Mouse (Mus musculus): ENCODE results near the gene Syt15. TPM values are rescaled to one million over a fixed set of nuclear protein-coding genes. Genes with fewer than 3 reads are reported as not detected.

Syt15 gene
- polyA plus RNA-seq, 1 experiment from 2014 or later = 0.35 TPM

DNA sequence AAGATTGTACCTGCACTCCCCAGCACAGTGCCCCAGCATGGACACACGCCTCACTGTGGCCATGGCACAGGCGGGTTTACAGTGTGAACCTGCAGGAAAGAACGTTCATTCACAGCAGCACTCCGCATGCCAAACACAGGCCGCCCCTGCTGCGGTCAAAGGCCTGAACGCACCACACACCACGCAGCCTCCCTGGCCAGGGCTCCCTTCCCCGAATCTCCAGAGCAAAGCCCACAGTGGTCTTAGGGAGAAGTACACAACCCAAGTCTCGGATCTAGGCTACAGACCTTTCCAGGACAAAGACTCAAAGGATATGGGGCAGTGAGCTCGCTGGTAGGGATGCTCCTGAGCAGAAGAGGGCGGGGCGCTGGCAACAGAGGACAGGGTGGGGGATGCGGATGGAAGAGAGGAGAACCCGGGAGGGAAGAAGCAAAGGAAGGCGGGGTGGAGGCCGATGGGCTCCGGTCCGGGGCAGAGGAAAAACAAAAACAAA lies 18.6 kb upstream of the Syt15 start:
- WGBS = 2% methylated on average over 19 of the region's 19 CpGs

GRCm38 (mm10) chr14:34201231-34202035 lies 18.0 kb upstream of the Syt15 start, which contains the start of gene Gprin2:
Gene Gprin2, minus strand, starts transcription at chr14:34201653.
- WGBS = 1% methylated on average over 42 of the region's 52 CpGs
- Histone ChIP-seq H3K4me1 (replicated peaks; ENCODE audit: control insufficient read depth, insufficient read depth, low read length) (peaks cover 3% of the 10 kb centered on the region), H3K9me3 (ENCODE audit: control insufficient read depth, low read length) (no peaks in the 10 kb centered on the region), H3K9ac (ENCODE audit: low read length) (peak within 1 kb of the TSS; percentile 60), H3K36me3 (ENCODE audit: control insufficient read depth, insufficient read depth, low read length) (no peaks in the 10 kb centered on the region), H3K4me3 (ENCODE audit: low read depth, low read length) (peak within 1 kb of the TSS; percentile 73), H3K27me3 (ENCODE audit: control insufficient read depth, insufficient read depth, low read length) (no peaks in the 10 kb centered on the region), H3K4me2 (ENCODE audit: low read depth, low read length, severe bottlenecking) (peak within 1 kb of the TSS; percentile 93), H3K27ac (ENCODE audit: low read depth, low read length) (no peak within 1 kb of the TSS)
- ATAC-seq (replicated peaks; ENCODE audit: low FRiP score) = peak; percentile 80
- peak; percentile 73 for DNase-seq (ENCODE audit: low spot score)

More for the DNA sequence above, 18.6 kb upstream of the Syt15 start:
- Histone ChIP-seq H3K9me3 (ENCODE audit: control insufficient read depth, low read length) (no peaks in the 10 kb centered on the region), H3K9ac (ENCODE audit: low read length) (peak overlapping the region; percentile 60), H3K4me2 (ENCODE audit: low read depth, low read length, severe bottlenecking) (peak overlapping the region; percentile 93), H3K4me1 (replicated peaks; ENCODE audit: control insufficient read depth, insufficient read depth, low read length) (peaks cover 3% of the 10 kb centered on the region), H3K27ac (ENCODE audit: low read depth, low read length) (no peak overlapping the region), H3K4me3 (ENCODE audit: low read depth, low read length) (peak overlapping the region; percentile 73), H3K27me3 (ENCODE audit: control insufficient read depth, insufficient read depth, low read length) (no peaks in the 10 kb centered on the region), H3K36me3 (ENCODE audit: control insufficient read depth, insufficient read depth, low read length) (no peaks in the 10 kb centered on the region)
- DNase-seq (ENCODE audit: low spot score) (peak; percentile 67), ATAC-seq (replicated peaks; ENCODE audit: low FRiP score) (peak; percentile 77)

- Histone ChIP-seq H3K27ac (ENCODE audit: low read depth, low read length) (no peak overlapping the region), H3K36me3 (ENCODE audit: control insufficient read depth, insufficient read depth, low read length) (no peaks in the 10 kb centered on the region), H3K4me2 (ENCODE audit: low read depth, low read length, severe bottlenecking) (no peak overlapping the region), H3K4me3 (ENCODE audit: low read depth, low read length) (no peak overlapping the region), H3K27me3 (ENCODE audit: control insufficient read depth, insufficient read depth, low read length) (no peaks in the 10 kb centered on the region), H3K4me1 (replicated peaks; ENCODE audit: control insufficient read depth, insufficient read depth, low read length) (no peaks in the 10 kb centered on the region), H3K9ac (ENCODE audit: low read length) (no peak overlapping the region), H3K9me3 (ENCODE audit: control insufficient read depth, low read length) (no peaks in the 10 kb centered on the region)
- ATAC-seq (replicated peaks; ENCODE audit: low FRiP score) (no peak), DNase-seq (ENCODE audit: low spot score) (no peak)
- 82% methylated on average over 6 of the region's 6 CpGs for WGBS
These were observed 11.4 kb upstream of the Syt15 start for GRCm38 (mm10) chr14:34207996-34208395.

DNA sequence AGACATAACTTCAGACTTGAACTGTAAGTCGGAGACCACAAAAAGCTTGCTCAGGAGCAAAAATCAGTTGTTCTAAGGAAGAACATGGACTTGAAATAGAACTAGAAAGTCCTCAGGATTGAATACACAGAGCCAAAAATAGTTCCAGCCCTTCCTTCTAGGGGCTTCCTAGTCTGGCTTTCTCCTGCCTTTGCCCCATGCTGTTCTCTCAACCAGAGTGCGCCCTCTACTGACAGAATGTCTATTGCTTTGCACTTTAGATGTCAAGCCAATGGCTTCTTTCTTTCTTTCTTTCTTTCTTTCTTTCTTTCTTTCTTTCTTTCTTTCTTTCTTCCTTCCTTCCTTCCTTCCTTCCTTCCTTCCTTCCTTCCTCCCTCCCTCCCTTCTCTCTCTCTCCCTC lies 10.7 kb upstream of the Syt15 start:
- no peaks in the 10 kb centered on the region for H3K4me1 ChIP-seq (replicated peaks; ENCODE audit: control insufficient read depth, insufficient read depth, low read length)
- 43% methylated on average over 2 of the region's 2 CpGs for WGBS
- no peak overlapping the region for H3K27ac ChIP-seq (ENCODE audit: low read depth, low read length)
- no peaks in the 10 kb centered on the region for H3K36me3 ChIP-seq (ENCODE audit: control insufficient read depth, insufficient read depth, low read length)
- no peak overlapping the region for H3K9ac ChIP-seq (ENCODE audit: low read length)
- DNase-seq (ENCODE audit: low spot score) (no peak), ATAC-seq (replicated peaks; ENCODE audit: low FRiP score) (no peak)
- H3K9me3 ChIP-seq (ENCODE audit: control insufficient read depth, low read length) = no peaks in the 10 kb centered on the region
- H3K4me3 ChIP-seq (ENCODE audit: low read depth, low read length) = no peak overlapping the region
- no peak overlapping the region for H3K4me2 ChIP-seq (ENCODE audit: low read depth, low read length, severe bottlenecking)
- no peaks in the 10 kb centered on the region for H3K27me3 ChIP-seq (ENCODE audit: control insufficient read depth, insufficient read depth, low read length)

DNA sequence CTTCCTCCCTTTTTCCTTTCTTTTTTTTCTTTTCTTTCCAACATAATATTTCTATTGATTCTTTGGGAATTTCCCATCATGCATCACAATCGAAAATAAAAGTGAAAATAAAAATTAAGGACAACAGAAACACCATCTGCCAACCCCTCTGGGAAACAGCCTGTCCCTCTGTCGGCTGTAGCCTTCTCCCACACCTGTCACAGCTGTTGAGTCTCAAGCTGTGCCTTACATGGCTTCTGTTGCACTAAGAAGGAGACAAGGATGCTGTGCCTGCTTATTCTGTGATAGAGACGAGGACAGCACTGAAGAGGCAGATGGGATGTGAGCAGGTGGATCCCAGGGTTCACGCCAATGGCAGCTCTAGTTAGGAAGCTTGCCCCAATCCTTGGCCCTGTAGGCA lies 10.3 kb upstream of the Syt15 start:
- WGBS = 62% methylated on average over 4 of the region's 4 CpGs
- H3K9me3 ChIP-seq (ENCODE audit: control insufficient read depth, low read length) = no peaks in the 10 kb centered on the region
- no peak overlapping the region for H3K4me2 ChIP-seq (ENCODE audit: low read depth, low read length, severe bottlenecking)
- H3K4me1 ChIP-seq (replicated peaks; ENCODE audit: control insufficient read depth, insufficient read depth, low read length) = no peaks in the 10 kb centered on the region
- no peaks in the 10 kb centered on the region for H3K36me3 ChIP-seq (ENCODE audit: control insufficient read depth, insufficient read depth, low read length)
- H3K4me3 ChIP-seq (ENCODE audit: low read depth, low read length) = no peak overlapping the region
- ATAC-seq (replicated peaks; ENCODE audit: low FRiP score) = no peak
- H3K9ac ChIP-seq (ENCODE audit: low read length) = no peak overlapping the region
- DNase-seq (ENCODE audit: low spot score) = no peak
- no peaks in the 10 kb centered on the region for H3K27me3 ChIP-seq (ENCODE audit: control insufficient read depth, insufficient read depth, low read length)
- no peak overlapping the region for H3K27ac ChIP-seq (ENCODE audit: low read depth, low read length)

GRCm38 (mm10) chr14:34209942-34210341 lies 9.5 kb upstream of the Syt15 start:
- Histone ChIP-seq H3K27ac (ENCODE audit: low read depth, low read length) (no peak overlapping the region), H3K9ac (ENCODE audit: low read length) (no peak overlapping the region), H3K4me2 (ENCODE audit: low read depth, low read length, severe bottlenecking) (no peak overlapping the region), H3K9me3 (ENCODE audit: control insufficient read depth, low read length) (no peaks in the 10 kb centered on the region), H3K27me3 (ENCODE audit: control insufficient read depth, insufficient read depth, low read length) (no peaks in the 10 kb centered on the region), H3K4me3 (ENCODE audit: low read depth, low read length) (no peak overlapping the region), H3K36me3 (ENCODE audit: control insufficient read depth, insufficient read depth, low read length) (no peaks in the 10 kb centered on the region), H3K4me1 (replicated peaks; ENCODE audit: control insufficient read depth, insufficient read depth, low read length) (no peaks in the 10 kb centered on the region)
- ATAC-seq (replicated peaks; ENCODE audit: low FRiP score) (no peak), DNase-seq (ENCODE audit: low spot score) (no peak)
- WGBS = 81% methylated on average over 4 of the region's 4 CpGs

DNA sequence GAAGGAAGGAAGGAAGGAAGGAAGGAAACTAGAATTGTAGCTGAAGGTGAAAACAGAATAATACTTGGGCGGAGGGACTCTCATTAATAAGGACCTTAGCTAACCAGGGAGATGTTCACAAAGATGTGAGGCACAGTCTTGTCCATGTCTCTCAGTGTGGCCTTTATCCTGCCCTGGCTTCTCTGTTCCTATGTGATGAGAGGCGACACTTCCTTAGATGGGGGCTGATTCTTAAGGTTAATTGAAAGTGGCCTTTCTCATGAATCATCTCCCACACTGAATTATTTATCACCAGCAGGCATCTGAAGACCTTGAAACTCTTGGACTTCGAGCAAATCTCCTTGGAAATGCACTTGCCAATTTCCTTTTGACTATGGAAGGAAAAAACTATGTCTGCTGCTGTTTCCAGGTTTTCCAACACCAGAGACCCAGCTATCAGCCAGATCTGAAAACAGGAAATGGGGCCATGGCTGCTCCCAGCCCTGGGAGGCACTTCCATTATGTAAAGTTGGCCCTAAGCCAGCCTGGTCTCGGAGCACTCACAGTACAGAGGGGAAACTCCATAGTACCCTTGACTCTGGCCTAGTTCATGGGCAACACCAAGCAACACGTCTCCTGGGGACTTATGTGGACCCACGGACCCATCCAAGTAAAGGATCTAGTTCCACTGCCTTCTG lies 3.8 kb upstream of the Syt15 start:
- H3K4me3 ChIP-seq (ENCODE audit: low read depth, low read length) = no peak overlapping the region
- H3K27ac ChIP-seq (ENCODE audit: low read depth, low read length) = no peak overlapping the region
- 0 out of 2 replicates have a peak, but pooled peaks cover 5% of the 10 kb centered on the region for H3K27me3 ChIP-seq (ENCODE audit: control insufficient read depth, insufficient read depth, low read length)
- 79% methylated on average over 6 of the region's 6 CpGs for WGBS
- H3K4me1 ChIP-seq (replicated peaks; ENCODE audit: control insufficient read depth, insufficient read depth, low read length) = peaks cover 2% of the 10 kb centered on the region; the same call in 1 of the 2 replicates
- no peak overlapping the region for H3K9ac ChIP-seq (ENCODE audit: low read length)
- no peaks in the 10 kb centered on the region for H3K36me3 ChIP-seq (ENCODE audit: control insufficient read depth, insufficient read depth, low read length)
- no peaks in the 10 kb centered on the region for H3K9me3 ChIP-seq (ENCODE audit: control insufficient read depth, low read length)
- DNase-seq (ENCODE audit: low spot score) (no peak), ATAC-seq (replicated peaks; ENCODE audit: low FRiP score) (no peak)
- no peak overlapping the region for H3K4me2 ChIP-seq (ENCODE audit: low read depth, low read length, severe bottlenecking)

- Histone ChIP-seq H3K4me3 (ENCODE audit: low read depth, low read length) (peak overlapping the region; percentile 12; the same call in 1 of the 2 replicates), H3K4me1 (replicated peaks; ENCODE audit: control insufficient read depth, insufficient read depth, low read length) (peaks cover 2% of the 10 kb centered on the region; the same call in 1 of the 2 replicates), H3K27ac (ENCODE audit: low read depth, low read length) (no peak overlapping the region), H3K36me3 (ENCODE audit: control insufficient read depth, insufficient read depth, low read length) (no peaks in the 10 kb centered on the region), H3K4me2 (ENCODE audit: low read depth, low read length, severe bottlenecking) (peak overlapping the region; percentile 46; the same call in 1 of the 2 replicates), H3K9me3 (ENCODE audit: control insufficient read depth, low read length) (no peaks in the 10 kb centered on the region), H3K27me3 (ENCODE audit: control insufficient read depth, insufficient read depth, low read length) (0 out of 2 replicates have a peak, but pooled peaks cover 8% of the 10 kb centered on the region), H3K9ac (ENCODE audit: low read length) (no peak overlapping the region)
- WGBS = 7% methylated on average over 29 of the region's 29 CpGs
- ATAC-seq (replicated peaks; ENCODE audit: low FRiP score) = no peak
- no peak for DNase-seq (ENCODE audit: low spot score)
These were observed 397 bp downstream of the Syt15 start for GRCm38 (mm10) chr14:34219786-34220198.

Measured in forebrain, embryonic 11.5 days (tissue).